Mouse (Mus musculus) heart, postnatal 36 days (tissue): Measurements from ENCODE around the gene Dbn1. TPM values are rescaled to one million over a fixed set of nuclear protein-coding genes. Genes with fewer than 3 reads are reported as not detected.
A peak's percentile ranks its signal among the peaks of the same experiment; 100 is the strongest.

Experiments
- DNase-seq, 2 experiments: peaks; one replicate each; pipeline ENCODE4 v3.0.0; 2021 to 2022
- intact Hi-C: fragments of 180-260 bp; cut with DNase I; formaldehyde crosslinking; loops from one replicate; pipeline ENCODE4 v1.15.1; 2025
- total RNA-seq, 2 experiments: library from RNA; stranded (reverse); gene quantifications; 2 replicates each; pipeline ENCODE4 v1.2.3; 2021

The Dbn1 gene
- 1 to 10 TPM; 9.4 to 9.6 TPM for total RNA-seq

DNA sequence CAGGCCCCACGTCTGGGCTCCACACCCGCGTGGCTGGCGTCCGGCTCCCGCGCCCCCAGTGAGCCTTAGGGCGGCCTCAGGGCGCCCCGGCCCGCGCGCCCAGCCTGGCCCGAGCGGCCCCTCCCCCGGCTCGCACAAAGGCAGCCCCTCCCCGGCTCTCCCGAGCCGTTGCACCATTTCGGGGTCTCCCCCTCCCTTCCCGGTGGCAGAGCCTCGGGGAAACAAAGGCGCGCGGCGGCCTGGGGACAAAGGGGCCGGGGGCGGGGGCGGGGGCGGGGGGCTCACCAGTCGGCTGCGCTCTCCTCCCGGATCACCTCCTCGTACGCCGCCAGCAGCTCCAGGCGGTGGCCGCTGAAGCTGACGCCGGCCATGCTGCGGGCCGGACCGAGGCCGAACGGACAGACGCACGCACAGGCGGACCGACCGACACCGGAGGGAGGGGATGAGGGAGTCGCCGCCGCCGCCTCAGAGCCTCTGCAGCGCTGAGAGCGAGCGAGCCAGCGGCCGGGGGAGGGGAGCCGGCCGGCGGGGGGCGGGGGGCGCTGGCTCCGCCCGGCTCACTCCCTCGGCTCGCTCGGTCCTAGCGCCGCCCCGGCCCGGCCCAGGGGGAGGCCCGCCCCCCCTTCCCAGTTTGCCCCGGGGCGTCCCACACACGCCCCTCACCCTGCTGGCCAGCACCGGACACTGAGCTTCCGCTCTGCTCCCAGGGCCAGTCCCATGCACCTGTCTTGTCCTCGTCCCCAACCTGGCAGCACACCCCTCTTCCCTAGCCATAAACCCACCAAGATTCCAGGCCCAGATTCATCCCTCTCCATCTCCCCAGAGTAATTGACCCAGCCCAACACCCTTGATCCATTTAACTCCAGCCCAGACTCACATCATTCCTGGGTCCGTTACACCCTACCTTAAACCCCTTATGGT, at the start of gene Dbn1:
Gene Dbn1 (minus strand): TSS at position 534 of the 921 bp plus-strand sequence.
- DNase-seq: peak in 1 of 2 experiments; percentile 53
- intact Hi-C loops: loop anchor here (2.0 kb wide), 1 partner anchor 21 kb away; no protein-coding TSS in a partner anchor

DNA sequence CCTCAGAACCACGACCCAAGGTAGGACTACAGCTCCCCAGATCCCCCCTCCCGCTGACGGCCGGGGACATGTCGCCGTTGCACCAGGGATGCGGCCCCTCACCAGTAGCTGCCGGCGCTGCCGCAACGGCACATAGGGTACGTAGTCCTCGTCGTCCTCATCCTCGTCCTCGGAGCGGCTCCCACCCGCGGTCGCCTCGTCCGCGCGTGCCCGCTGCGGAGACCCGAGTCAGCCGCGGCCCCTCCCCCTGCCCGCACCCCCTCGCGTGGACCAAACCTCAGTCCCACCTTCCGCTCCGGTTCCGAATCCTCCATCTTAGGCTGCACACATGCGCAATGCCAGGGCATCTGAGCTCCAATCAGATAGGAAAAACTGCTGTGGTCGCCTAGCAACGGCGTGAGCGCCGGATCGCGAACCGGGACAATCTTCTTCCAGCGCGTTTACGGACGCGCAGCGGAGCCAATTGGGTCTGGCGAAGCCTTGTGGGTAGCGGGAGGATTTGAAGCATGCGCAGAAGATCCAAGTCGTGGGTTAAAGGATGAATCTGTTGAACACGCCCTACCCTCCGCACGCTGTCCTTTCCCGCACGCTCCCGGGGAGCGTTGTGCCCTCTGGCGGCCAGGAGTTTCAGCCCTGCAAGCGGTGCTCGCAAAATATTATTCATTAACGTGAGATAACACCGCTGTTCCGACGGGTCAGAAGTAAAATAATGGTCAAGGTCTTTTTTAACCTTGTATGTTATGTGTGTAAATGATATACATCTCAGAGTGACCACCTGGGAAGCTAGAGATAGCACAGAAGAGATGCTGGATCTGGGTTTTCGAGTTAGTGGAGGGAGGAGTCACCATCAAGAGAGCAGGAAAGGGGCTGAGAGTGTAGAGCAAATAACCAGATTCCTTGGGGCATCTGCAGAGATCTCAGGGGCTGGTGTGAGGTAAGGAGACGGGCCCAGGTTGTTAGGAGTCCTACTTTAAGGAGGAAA, 48.6 kb upstream of the Dbn1 start, which contains the start of gene Ddx41:
Gene Ddx41 (minus strand): TSS at position 465 of the 982 bp plus-strand sequence.
- DNase-seq: peak; percentile 99
- intact Hi-C loops: loop anchor here (2.0 to 5.0 kb wide), 2 partner anchors 56 to 129 kb away; no protein-coding TSS in a partner anchor

DNA sequence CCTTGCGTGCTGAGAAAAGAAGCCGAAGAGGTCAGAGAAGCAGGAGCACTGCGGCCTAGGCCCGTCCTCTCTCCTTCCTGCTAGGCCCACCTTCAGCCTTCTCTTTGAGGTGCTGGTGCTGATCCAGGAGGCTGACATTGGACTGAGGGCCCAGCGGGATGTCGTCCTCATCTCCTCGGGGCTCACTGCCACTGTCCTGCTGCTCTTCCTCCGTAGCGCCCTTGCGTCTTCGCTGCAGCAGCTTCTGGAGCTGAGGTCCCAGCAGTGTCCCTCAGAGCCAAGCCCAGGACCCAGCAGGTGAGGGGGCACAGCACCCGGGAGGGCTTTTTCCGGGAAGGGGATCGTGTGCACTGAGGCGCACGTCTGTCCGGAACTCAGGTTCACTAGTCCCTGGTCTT, 47.9 kb upstream of the Dbn1 start:
- intact Hi-C loops: loop anchor here (2.0 to 5.0 kb wide), 2 partner anchors 57 to 128 kb away; no protein-coding TSS in a partner anchor

DNA sequence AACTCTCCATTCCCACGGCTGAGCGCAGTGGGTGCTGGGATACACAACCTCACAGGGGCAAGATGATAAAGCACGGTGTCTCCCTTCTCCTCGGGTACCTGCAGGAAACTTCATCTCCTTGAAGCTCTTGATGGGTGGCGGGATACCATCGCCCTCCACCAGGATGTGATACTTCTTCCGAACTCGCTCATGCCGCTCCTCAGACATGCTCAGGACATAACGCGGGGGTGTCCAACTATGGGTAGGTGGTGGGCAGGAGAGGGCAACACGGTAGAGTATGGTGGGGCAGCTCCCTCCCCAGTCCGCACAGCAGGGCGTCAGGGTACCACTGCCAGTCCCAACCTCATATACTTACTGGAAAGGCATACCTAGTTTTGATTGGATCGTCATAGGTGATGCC, 47.3 kb upstream of the Dbn1 start:
- intact Hi-C loops: loop anchor here (5.0 kb wide), 1 partner anchor 128 kb away; no protein-coding TSS in a partner anchor

More for the DNA sequence above, 47.9 kb upstream of the Dbn1 start:
- no peak for DNase-seq

DNA sequence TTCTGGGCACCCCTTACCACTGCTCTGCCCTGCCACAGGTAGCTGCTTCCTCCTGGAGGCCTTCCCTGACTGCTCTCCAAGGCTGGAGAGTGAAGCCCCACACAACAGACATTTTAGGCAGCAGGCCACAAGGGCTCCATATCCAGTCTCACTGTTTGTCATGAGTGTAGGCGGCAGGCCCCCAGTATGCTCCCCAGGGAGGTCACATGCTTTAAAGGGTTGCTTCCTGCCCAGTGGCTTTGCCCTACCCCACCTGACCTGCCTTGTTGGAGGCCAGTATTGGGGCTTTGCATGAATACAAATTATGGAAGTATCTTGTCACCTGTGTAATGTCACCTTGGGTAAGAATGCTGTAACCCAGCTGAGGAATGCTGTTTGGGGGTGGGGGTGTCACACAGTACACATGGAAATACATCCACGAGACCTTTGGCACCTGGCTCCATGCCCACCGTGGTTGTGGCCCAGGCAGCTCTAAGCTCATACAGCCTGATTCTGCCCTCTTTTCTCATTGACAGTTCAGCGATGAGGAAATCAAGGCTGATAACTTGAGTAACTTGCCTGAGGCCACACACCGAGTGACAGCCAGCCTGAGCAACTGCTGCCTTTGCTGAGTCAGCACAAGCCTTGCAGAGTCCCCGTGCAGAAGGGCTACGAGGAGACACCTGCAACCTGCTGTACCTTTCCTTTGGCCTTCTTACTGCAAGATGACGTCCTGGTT, 41.4 kb upstream of the Dbn1 start, which contains the start of gene Dok3:
Gene Dok3 (minus strand): TSS at position 99 of the 718 bp plus-strand sequence.
- intact Hi-C loops: no loop called here
- no peak for DNase-seq

More for the DNA sequence above, 47.3 kb upstream of the Dbn1 start:
- DNase-seq: no peak

DNA sequence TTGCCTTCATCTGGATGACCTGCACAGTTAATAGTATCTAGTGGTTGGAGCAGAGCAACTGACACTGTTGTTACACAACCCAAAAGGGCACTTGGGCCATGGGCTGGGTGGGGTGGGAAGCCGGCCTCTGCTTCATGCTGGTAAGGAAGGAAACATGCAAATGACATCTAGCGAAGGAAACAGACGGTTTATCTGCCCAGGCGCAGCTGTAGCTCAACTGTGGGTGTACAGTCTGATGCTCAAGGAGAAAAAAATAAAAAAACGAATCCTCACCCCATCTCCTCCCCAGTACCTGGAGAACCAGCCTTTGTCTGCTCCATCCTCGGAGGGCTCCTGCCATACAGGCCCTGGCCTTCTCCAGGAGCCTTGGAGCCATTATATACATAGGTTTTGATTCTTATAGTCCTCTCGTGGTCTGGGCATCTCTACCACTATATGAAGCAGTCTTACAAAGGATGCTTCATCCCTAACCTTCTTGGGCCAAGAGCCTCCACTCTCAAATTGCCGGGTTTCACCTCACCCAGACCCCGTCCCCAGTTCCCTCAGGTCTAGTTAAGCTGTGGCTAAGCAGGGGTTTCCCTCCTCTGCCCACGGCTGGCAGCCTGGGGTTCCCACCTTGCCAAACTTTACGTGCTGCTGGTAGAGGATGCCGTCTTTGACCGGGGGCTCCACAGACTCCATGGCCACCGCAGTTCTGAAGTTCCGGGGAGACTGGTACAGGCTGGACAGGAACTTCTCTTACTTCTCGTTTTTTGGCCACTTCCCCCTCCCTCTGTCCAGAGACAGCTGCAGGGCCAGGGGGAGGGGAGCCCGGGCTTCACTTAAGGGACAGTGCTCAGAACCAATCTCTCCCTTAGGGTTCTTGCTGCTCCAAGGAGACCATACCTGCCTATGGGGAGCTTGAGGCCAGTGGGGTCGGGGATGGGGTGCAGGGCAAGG, 40.2 kb upstream of the Dbn1 start:
- intact Hi-C loops: no loop called here

GRCm38 (mm10) chr13:55527212-55527611, 39.3 kb upstream of the Dbn1 start:
- intact Hi-C loops: no loop called here
- DNase-seq: no peak

More for the DNA sequence above, 40.2 kb upstream of the Dbn1 start:
- peak in 1 of 2 experiments; percentile 34 for DNase-seq

DNA sequence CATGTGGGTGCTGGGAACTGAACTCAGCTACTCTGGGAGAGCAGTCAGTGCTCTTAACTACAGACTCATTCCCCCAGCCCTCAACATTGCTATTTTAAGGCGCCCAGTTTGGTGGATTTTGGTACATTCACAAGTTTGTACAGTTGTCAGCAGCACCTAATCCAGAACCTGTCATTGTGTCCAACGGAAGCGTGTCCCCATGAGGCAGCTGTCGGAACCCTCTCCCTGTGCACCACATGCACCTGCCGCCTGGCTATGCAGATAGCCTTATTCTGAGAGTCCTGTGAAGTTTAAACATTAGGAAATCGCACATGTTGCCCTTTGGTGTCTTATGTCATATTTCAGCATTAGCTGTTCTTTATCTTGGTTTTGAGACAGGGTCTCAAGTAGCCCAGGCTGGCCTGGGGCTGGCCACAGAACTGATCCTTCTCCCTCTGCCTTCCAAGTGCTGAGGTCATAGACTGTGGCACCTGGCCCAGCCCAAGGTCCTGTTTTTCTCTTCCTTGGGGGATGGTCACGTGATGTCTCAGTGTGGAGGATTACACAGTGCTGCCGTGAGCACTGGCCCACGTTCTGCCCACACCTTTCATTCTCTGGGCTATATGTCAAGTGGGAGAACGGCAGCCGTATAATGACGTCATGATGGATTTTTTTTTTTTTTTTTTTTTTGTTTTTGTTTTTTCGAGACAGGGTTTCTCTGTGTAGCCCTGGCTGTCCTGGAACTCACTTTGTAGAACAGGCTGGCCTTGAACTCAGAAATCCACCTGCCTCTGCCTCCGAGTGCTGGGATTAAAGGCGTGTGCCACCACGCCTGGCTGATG, 38.0 kb upstream of the Dbn1 start:
- intact Hi-C loops: no loop called here
- no peak for DNase-seq

DNA sequence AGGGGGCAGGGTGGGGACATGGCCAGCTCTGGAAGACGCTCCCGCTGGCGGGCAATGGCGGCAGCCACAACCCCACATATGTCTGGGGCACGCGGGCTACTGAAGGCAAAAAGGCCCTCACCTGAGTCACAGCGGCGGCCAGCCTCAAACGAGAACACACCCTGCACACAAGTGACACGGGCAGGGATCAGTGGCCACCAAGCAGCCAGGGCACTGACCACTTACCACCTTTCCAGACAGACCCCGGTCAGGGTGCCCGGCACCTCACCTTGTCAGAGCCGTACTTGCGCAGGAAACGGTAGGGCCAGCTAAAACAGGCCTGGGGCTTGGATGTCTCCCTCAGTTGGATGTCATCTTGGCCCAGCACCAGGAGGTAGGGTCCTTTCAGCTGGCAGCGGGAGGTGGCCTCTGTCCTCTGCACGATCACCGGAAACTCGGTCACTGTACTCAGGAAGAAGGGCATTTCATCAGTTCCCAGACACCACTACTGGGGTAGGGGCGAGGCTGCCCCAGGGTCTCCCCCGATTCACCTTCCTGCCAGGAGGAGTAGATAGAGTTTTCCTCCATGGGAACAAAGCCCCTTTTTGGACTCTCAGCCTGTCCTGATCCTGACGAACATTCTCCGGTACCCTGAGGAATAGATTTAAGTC, 36.2 kb upstream of the Dbn1 start:
- intact Hi-C loops: no loop called here
- no peak for DNase-seq

- intact Hi-C loops: no loop called here
- peak; percentile 52 to 66 for DNase-seq
These were observed 35.4 kb upstream of the Dbn1 start for GRCm38 (mm10) chr13:55523278-55523677.

GRCm38 (mm10) chr13:55522730-55523129, 34.8 kb upstream of the Dbn1 start:
- peak; percentile 23 to 28 for DNase-seq
- intact Hi-C loops: no loop called here

DNA sequence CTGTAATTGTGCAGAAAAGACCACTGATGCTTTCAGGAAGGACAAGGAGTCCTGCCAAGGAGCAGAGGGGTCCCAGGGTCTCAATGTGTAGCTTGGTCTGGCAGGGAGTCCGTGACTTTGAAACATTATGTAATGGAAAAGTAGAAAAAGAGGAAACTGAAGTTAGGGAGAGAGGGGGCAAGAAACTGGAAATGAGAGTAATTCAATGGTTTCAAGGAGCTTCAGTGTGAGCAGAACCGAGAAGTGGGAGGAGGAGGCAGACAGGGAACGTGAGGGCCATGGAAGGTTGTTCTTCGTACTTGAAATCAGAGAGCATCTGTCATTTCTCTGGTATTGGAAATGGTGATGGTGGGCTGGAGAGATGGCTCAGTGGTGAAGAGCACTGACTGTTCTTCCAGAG, 31.7 kb upstream of the Dbn1 start:
- intact Hi-C loops: no loop called here

GRCm38 (mm10) chr13:55516955-55517354, 29.0 kb upstream of the Dbn1 start:
- intact Hi-C loops: loop anchor here (1.0 kb wide), 2 partner anchors 99 to 112 kb away; no protein-coding TSS in a partner anchor
- DNase-seq: peak; percentile 90 to 94

More for the DNA sequence above, 31.7 kb upstream of the Dbn1 start:
- DNase-seq: no peak

- no peak for DNase-seq
- intact Hi-C loops: loop anchor here (2.0 kb wide), 2 partner anchors 41 to 65 kb away; no protein-coding TSS in a partner anchor
These were observed 25.9 kb upstream of the Dbn1 start for GRCm38 (mm10) chr13:55513828-55514227.

DNA sequence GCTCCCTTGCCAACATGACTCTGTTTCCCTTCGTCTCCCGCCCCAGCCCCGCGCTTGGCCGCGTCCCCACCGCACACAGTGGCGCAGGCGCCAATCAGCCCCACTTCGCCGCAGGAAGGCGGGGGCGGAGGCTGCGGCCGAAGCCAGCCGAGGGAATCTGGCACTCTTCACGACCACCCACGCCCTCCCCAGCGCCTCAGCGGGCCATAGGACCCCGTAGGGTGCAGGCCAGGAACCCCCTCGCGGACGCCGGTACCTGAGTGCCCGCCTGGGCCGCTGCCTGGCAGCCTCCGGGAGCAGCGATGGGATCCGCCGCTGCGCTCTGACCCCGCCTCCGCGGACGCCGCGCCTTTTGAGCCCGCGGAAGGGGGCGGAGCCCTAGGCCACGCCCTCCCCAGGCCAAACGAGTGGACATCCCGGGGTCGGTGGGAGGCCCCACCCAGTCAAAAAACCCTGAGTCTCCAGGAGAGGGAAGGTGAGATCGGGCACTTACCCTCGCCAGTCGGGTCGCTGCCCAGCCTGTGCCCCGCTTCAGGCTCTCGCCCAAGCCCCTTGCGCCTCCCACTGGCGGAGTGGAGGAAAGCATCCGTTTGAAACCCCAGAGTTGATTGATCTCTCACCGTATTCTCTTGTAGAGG, 25.3 kb upstream of the Dbn1 start, which contains the start of gene Pdlim7:
Gene Pdlim7 (minus strand): TSS at position 566 of the 638 bp plus-strand sequence.
- intact Hi-C loops: loop anchor here (2.0 kb wide), 1 partner anchor 40 kb away; no protein-coding TSS in a partner anchor
- DNase-seq: peak; percentile 96 to 98

GRCm38 (mm10) chr13:55512379-55513031, 24.6 kb upstream of the Dbn1 start:
- intact Hi-C loops: loop anchor here (2.0 kb wide), 1 partner anchor 40 kb away; no protein-coding TSS in a partner anchor
- peak; percentile 53 to 68 for DNase-seq
